Mouse (Mus musculus) liver, postnatal 0 days (tissue): ENCODE measurements around the gene Snx27. TPM values are rescaled to one million over a fixed set of nuclear protein-coding genes. Genes with fewer than 3 reads are reported as not detected.

Experiments used
- ATAC-seq: fragments of 200-750 bp; cut with Nextera tagmentation; 2 replicates; pipeline ENCODE4 v1.8.0; 2017; ENCODE audit warnings: mild to moderate bottlenecking, moderate library complexity
- DNase-seq: peaks from one replicate; pipeline ENCODE4 v3.0.0-alpha.2; 2016
- H3K27ac ChIP-seq: fragments of 300-500 bp; sonication (generic); 2 replicates; pipeline ENCODE4 v1.5.1; 2014; ENCODE audit warnings: antibody characterized with exemption, moderate library complexity, mild to moderate bottlenecking, low read depth
- H3K27me3 ChIP-seq: fragments of 300-500 bp; sonication (generic); 2 replicates; pipeline ENCODE4 v1.6.1; 2014; ENCODE audit warnings: low read length, control low read depth, mixed read lengths; ENCODE audit not compliant: insufficient read depth
- H3K36me3 ChIP-seq: fragments of 300-500 bp; sonication (generic); replicated peaks from 2 replicates; pipeline ENCODE4 v1.6.1; 2014; ENCODE audit warnings: mild to moderate bottlenecking, control low read depth, low read length, moderate library complexity, mixed read lengths; ENCODE audit not compliant: insufficient read depth
- H3K4me1 ChIP-seq: fragments of 300-500 bp; sonication (generic); 2 replicates; pipeline ENCODE4 v1.6.1; 2014; ENCODE audit warnings: antibody characterized with exemption, mild to moderate bottlenecking, control low read depth; ENCODE audit not compliant: insufficient read depth
- H3K4me2 ChIP-seq: fragments of 300-500 bp; sonication (generic); 2 replicates; pipeline ENCODE4 v1.6.1; 2014; ENCODE audit warnings: low read depth, mild to moderate bottlenecking, low read length, moderate library complexity, mixed read lengths
- H3K4me3 ChIP-seq: fragments of 300-500 bp; sonication (generic); 2 replicates; pipeline ENCODE4 v1.5.1; 2014; ENCODE audit warnings: low read depth, low read length
- H3K9ac ChIP-seq: fragments of 300-500 bp; sonication (generic); replicated peaks from 2 replicates; pipeline ENCODE4 v1.6.1; 2014; ENCODE audit warnings: mild to moderate bottlenecking, moderate library complexity
- H3K9me3 ChIP-seq: fragments of 300-500 bp; sonication (generic); 2 replicates; pipeline ENCODE4 v1.6.1; 2016; ENCODE audit warnings: mild to moderate bottlenecking, control low read depth, low read length, mixed read lengths
- CTCF ChIP-seq: sonication (generic); IDR thresholded peaks from 2 replicates; pipeline ENCODE4 v1.5.1; 2016; ENCODE audit warnings: antibody characterized with exemption, low read depth
- EP300 ChIP-seq: IDR thresholded peaks from 2 replicates; pipeline ENCODE4 v1.6.1; 2016; ENCODE audit warnings: antibody characterized with exemption, low read depth, mild to moderate bottlenecking
- WGBS: fragments of 180-500 bp; shearing (Covaris S2); extraction: QIAGEN DNeasy Blood & Tissue Kit; methylation state at CpG from one replicate; pipeline ENCODE4 v1.1.7; 2014; ENCODE audit not compliant: insufficient replicate concordance; 5-methylcytosine and 5-hydroxymethylcytosine counted together
- polyA plus RNA-seq: library from polyadenylated mRNA; unstranded; fragments of >200 nt; fragmentation: Nextera tagmentation; extraction: Ambion mirVana; gene quantifications from 2 replicates; pipeline ENCODE4 v1.2.1, GENCODE M21; 2015

Gene Snx27
- polyA plus RNA-seq, 1 experiment from 2014 or later = 9.9 TPM

- peaks cover 6% of the 10 kb centered on the region for H3K4me1 ChIP-seq
- peaks cover 28% of the 10 kb centered on the region for H3K36me3 ChIP-seq
- DNase-seq (no peak), ATAC-seq (no peak)
- no peaks in the 10 kb centered on the region for H3K9me3 ChIP-seq
- TF ChIP-seq CTCF (no peak), EP300 (no peak)
- no peak overlapping the region for H3K27ac ChIP-seq
- no peaks in the 10 kb centered on the region for H3K27me3 ChIP-seq
- no peak overlapping the region for H3K9ac ChIP-seq
- 85% methylated on average over 2 of the region's 2 CpGs for WGBS
- H3K4me2 ChIP-seq = no peak overlapping the region
- no peak overlapping the region for H3K4me3 ChIP-seq
Measured at GRCm38 (mm10) chr3:94449377-94449776, 133.1 kb downstream of the Snx27 start.

Other genes with a start within 250 kb of the Snx27 start
- not detected in 2 replicates for gene Them5, start 240.6 kb downstream of the Snx27 start, polyA plus RNA-seq
- 0.24 and 0.34 TPM in 2 replicates for gene C2cd4d, start 220.3 kb downstream of the Snx27 start, polyA plus RNA-seq
- gene Rorc, start 209.9 kb downstream of the Snx27 start, polyA plus RNA-seq = 5.4 and 6.6 TPM in 2 replicates
- 0.38 and 0.46 TPM in 2 replicates for gene Lingo4, start 184.2 kb downstream of the Snx27 start, polyA plus RNA-seq
- gene Tdrkh, start 169.4 kb downstream of the Snx27 start, polyA plus RNA-seq = 7.1 and 7.7 TPM in 2 replicates
- gene Mrpl9, start 139.4 kb downstream of the Snx27 start, polyA plus RNA-seq = 27.4 and 28.7 TPM in 2 replicates
- gene Oaz3, start 138.8 kb downstream of the Snx27 start, polyA plus RNA-seq = 0.15 and 0.38 TPM in 2 replicates
- 0.04 and 0.06 TPM in 2 replicates for gene Celf3, start 104.4 kb downstream of the Snx27 start, polyA plus RNA-seq
- gene Riiad1, start 102.4 kb downstream of the Snx27 start, polyA plus RNA-seq = 0.34 TPM in 1 of 2 replicates, not detected in the other
- not detected in 2 replicates for gene Gm10972, start 60.4 kb upstream of the Snx27 start, polyA plus RNA-seq
- 7.5 and 8.1 TPM in 2 replicates for gene Tuft1, start 76.2 kb upstream of the Snx27 start, polyA plus RNA-seq
- 35.1 and 39.9 TPM in 2 replicates for gene Selenbp2, start 110.8 kb upstream of the Snx27 start, polyA plus RNA-seq
- gene Cgn, start 203.8 kb upstream of the Snx27 start, polyA plus RNA-seq = 8.7 and 9.5 TPM in 2 replicates